Mouse (Mus musculus): ENCODE measurements around the gene Slc25a27. TPM values are rescaled to one million over a fixed set of nuclear protein-coding genes. Genes with fewer than 3 reads are reported as not detected.

Gene Slc25a27
- polyA plus RNA-seq, 1 experiment, result 70.7 TPM

DNA sequence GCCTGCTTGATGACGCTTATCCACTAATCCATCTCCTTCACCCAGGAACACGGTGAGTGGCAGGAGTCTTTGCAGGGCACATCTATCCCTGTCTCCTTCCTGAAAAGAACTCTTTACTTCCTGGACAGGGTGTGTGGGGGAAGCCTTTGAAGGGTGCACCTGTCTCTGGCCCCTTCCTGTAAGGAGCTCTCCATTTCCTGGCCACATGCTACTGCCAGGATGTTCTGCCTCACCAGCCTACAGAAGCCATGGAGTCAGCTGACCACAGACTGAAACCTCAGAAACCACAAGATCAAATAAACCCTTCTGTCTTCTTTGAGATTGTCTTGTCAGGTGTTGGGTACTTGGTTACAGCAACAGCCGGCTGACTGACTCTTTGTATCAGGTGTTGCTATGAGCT is 21.9 kb downstream of the Slc25a27 start:
- TF ChIP-seq POLR2A (IDR thresholded peaks at IDR 0.05; ENCODE audit: borderline replicate concordance, extremely low read depth, insufficient read depth, insufficient read length, poor library complexity, severe bottlenecking), result no peak
- no peak for TF ChIP-seq CTCF (IDR thresholded peaks at IDR 0.05; ENCODE audit: borderline replicate concordance, extremely low read depth, insufficient read depth, insufficient read length)
- no peak for DNase-seq (ENCODE audit: low read depth)

DNA sequence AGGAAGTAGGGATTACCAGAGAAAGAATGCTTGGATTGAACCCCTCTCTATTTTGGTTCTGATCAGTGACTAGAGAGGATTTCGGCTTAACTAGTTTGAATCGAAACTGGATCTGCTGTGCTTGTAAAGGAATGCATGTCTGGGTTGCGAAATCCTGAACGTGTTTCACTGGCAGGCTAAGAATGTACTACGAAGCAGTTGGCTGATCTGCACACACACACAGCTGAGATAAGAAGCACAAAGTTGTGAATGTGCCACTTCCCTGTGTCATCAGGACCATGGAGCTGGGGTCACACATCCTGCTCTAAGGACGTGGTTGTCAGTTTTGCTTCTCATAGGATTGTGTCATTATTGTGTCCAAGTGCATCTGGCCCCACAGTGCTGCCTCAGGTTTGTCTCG is 22.6 kb downstream of the Slc25a27 start:
- no peak for DNase-seq (ENCODE audit: low read depth)
- no peak for TF ChIP-seq POLR2A (IDR thresholded peaks at IDR 0.05; ENCODE audit: borderline replicate concordance, extremely low read depth, insufficient read depth, insufficient read length, poor library complexity, severe bottlenecking)
- TF ChIP-seq CTCF (IDR thresholded peaks at IDR 0.05; ENCODE audit: borderline replicate concordance, extremely low read depth, insufficient read depth, insufficient read length), result no peak

DNA sequence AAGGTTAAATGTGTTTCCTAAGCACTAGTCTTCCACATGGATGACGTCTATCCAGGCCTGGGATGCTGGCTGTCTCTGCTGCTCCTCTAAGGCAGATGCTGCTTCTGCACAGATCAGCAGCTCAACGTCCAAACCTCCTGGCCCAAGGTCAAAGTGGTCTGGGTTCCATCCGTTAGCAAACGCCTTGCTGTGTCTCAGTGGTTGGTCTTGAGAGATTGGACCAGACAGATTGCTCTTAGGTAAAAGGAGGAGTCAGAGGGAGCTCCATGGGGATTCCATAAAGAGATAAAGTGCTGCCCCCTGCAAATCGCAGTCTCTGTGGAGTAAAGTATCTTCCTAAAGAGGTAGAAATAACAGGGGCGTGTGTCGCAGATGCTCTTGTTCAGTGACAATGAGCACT is 23.8 kb downstream of the Slc25a27 start:
- TF ChIP-seq POLR2A (IDR thresholded peaks at IDR 0.05; ENCODE audit: borderline replicate concordance, extremely low read depth, insufficient read depth, insufficient read length, poor library complexity, severe bottlenecking) (no peak), CTCF (IDR thresholded peaks at IDR 0.05; ENCODE audit: borderline replicate concordance, extremely low read depth, insufficient read depth, insufficient read length) (no peak)
- DNase-seq (ENCODE audit: low read depth), result no peak

DNA sequence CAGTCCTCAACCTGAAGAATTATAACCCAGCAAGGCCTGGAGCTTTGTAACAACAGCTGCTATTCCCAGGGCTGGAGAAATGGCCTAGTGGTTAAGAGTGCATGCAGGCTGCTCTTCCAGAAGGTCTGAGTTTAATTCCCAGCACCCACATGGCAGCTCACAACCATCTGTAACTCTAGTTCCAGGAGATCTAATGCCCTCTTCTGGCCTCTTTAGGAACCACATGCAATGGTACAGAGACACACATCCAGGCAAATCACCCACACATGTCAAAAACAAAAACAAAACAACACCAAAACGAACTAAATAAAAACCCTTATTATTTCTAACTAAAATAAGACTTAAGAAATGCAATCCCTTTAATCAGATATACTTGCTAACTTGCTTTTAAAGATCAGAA is 26.2 kb downstream of the Slc25a27 start:
- TF ChIP-seq CTCF (IDR thresholded peaks at IDR 0.05; ENCODE audit: borderline replicate concordance, extremely low read depth, insufficient read depth, insufficient read length) (no peak), POLR2A (IDR thresholded peaks at IDR 0.05; ENCODE audit: borderline replicate concordance, extremely low read depth, insufficient read depth, insufficient read length, poor library complexity, severe bottlenecking) (no peak)
- DNase-seq (ENCODE audit: low read depth), result no peak

DNA sequence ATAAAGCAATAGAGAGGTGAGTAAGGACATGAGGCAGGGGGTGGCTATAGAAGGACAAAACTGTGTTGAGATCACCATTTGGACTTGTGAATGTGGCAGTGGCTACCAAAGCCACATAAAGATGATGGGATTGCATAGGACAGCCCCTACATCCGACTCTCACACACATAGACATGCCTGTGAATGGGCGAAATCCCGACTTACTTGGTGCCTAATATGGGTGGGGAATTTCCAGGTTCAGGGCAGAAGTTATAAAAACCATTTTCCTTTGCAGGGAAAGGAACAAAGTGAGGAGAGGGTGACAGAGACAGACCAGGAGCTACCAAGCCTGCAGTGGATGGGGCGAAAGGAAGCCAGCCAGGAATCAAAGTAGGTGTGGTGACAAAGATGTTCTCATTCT is 29.9 kb downstream of the Slc25a27 start:
- TF ChIP-seq CTCF (IDR thresholded peaks at IDR 0.05; ENCODE audit: borderline replicate concordance, extremely low read depth, insufficient read depth, insufficient read length), result no peak
- no peak for TF ChIP-seq POLR2A (IDR thresholded peaks at IDR 0.05; ENCODE audit: borderline replicate concordance, extremely low read depth, insufficient read depth, insufficient read length, poor library complexity, severe bottlenecking)
- DNase-seq (ENCODE audit: low read depth), result no peak

DNA sequence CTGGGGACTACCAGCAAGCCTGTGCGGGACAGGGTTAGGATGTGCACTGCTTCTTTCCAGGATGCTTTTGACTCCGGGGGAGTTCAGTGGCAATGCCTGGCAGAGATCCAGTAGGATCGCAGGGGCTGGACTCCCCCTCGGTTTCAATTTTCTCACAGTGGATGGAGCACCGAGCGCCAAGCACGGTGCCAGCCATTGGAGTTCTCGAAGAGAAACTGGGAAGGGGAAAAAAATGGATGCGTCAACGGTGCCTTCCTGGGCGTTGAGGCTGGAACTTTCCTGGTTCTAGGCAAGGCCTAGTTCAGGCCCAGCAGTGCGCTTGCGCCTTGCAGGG is 36.6 kb downstream of the Slc25a27 start:
- TF ChIP-seq CTCF (IDR thresholded peaks at IDR 0.05; ENCODE audit: borderline replicate concordance, extremely low read depth, insufficient read depth, insufficient read length), result no peak
- no peak for TF ChIP-seq POLR2A (IDR thresholded peaks at IDR 0.05; ENCODE audit: borderline replicate concordance, extremely low read depth, insufficient read depth, insufficient read length, poor library complexity, severe bottlenecking)
- peak; percentile 32 for DNase-seq (ENCODE audit: low read depth)

DNA sequence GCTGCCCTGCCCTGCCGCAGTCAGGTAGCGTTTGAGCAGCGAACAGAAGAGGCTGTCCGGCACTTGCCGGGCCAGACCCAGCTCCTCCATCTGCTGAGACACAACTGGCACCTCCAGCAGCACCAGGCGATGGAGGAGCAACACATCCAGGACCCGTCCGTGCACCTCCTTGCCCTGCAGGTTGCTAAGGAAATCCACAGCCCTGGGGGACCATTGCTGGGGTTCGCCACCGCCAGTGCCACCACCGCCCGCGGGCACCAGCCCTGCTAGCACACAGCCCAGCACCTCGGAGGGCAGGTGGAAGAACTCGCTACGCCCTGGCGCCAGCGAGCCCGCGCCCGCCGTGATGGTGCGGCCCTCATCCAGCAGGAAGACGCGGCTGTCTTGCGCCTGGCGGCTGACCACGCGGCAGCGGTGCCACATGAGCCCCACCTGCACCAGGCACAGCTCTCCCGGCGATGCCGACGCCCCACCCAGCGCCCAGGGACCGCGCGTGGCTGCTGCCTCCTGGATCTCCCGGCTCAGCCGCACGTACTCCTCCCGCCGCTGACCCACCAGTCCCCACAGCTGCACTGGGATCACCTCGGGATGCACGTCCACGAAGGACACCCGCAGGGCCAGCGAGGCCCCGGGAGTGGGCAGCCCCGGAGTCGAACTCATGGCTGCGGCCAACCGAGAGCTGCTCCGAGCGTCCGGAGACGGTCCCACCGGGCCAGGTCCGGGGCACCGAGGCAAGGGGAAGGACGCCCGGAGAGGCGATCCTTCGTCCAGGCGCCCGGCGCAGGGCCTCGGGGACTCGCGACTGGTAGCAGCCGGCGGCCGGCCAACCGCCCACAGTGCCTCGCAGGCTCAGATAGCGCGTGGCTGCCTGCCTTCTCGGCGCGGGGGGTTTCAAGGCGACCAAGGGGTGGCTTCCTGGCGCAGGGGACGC is 37.3 kb downstream of the Slc25a27 start, which contains the start of gene Tdrd6:
Gene Tdrd6, minus strand, starts transcription at position 804 of the 931 bp plus-strand sequence.
- DNase-seq (ENCODE audit: low read depth), result peak; percentile 55
- TF ChIP-seq POLR2A (IDR thresholded peaks at IDR 0.05; ENCODE audit: borderline replicate concordance, extremely low read depth, insufficient read depth, insufficient read length, poor library complexity, severe bottlenecking) (no peak), CTCF (IDR thresholded peaks at IDR 0.05; ENCODE audit: borderline replicate concordance, extremely low read depth, insufficient read depth, insufficient read length) (no peak)

DNA sequence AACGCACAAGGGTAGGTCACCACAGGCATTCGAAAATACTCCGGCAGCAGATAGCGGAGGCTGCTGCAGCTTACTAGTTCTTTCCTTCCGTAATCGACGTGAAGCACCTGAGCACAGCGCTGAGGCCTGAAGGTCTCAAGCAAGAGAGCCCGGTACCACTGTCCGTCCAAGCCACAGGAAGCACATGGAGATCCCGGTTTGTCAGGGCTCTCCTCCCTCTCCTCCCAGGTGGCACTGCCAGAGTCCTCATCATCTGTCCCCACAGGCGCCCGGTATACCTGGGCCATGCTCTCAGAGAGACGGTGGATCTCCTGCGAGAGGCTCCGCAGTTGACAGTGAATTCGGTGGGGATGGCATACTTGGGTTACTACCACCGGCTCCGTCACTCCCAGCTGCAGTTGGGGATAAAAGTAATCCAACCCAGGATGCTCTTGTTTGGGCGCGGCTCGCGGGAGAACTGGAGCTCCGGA is 38.0 kb downstream of the Slc25a27 start:
- DNase-seq (ENCODE audit: low read depth), result no peak
- TF ChIP-seq CTCF (IDR thresholded peaks at IDR 0.05; ENCODE audit: borderline replicate concordance, extremely low read depth, insufficient read depth, insufficient read length), result no peak

DNA sequence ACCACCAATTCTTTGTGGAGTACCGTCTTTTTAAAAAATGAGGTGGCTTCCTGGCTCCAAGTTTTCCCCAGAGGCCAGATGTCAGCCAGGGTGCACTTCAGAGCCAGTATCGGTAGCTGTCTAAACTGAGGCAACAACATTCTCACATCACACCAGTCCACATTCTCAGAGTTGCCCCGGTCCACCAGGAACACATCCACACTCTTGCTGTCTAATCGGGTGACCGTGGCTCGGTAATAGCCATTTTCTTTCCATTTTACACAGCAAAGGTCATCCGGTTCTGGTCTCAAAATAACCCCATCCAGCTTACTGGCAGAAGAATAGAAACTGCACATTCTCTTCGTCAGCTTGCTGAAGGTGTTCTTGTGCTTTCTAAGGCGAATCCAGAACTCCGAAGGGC is 38.8 kb downstream of the Slc25a27 start:
- DNase-seq (ENCODE audit: low read depth), result no peak
- TF ChIP-seq POLR2A (IDR thresholded peaks at IDR 0.05; ENCODE audit: borderline replicate concordance, extremely low read depth, insufficient read depth, insufficient read length, poor library complexity, severe bottlenecking), result no peak
- no peak for TF ChIP-seq CTCF (IDR thresholded peaks at IDR 0.05; ENCODE audit: borderline replicate concordance, extremely low read depth, insufficient read depth, insufficient read length)

DNA sequence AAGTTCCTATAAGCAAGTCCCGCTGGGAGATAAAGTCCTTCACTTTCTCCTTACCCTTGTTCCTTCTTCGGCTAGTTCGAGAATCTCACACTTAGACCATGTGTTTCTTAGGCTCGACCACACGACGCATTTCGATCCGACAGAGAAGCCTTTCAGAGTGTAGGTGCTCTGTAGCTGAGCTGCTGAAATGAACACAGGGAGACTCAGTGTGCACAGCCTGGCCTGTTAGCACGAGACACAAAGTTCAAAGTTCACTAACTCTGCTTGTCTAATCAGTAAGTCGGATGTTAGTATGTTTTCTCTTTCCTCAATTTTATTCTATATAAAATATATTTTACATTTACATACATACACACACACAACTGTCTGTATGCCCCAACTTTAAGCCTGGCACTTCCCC is 44.9 kb downstream of the Slc25a27 start:
- no peak for TF ChIP-seq POLR2A (IDR thresholded peaks at IDR 0.05; ENCODE audit: borderline replicate concordance, extremely low read depth, insufficient read depth, insufficient read length, poor library complexity, severe bottlenecking)
- TF ChIP-seq CTCF (IDR thresholded peaks at IDR 0.05; ENCODE audit: borderline replicate concordance, extremely low read depth, insufficient read depth, insufficient read length), result no peak
- DNase-seq (ENCODE audit: low read depth), result no peak

DNA sequence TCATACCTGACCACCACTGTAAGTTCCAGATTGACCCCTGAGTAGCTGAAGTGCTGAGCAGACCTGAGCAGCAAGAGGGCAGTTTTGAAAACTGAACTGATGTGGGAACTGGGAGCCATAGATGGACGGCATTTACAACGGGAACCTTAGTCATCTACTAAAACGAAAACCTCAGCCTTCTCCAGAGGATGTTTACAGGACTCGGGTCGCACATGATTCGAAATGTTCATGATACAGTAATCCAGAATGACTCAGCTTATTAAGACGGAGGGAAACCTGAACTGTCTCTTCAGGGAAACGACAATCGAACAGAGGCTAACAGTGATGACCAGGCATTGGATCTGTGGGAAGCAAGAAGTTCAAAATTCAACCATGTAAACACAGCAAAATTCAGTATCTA is 47.9 kb downstream of the Slc25a27 start:
- TF ChIP-seq CTCF (IDR thresholded peaks at IDR 0.05; ENCODE audit: borderline replicate concordance, extremely low read depth, insufficient read depth, insufficient read length) (no peak), POLR2A (IDR thresholded peaks at IDR 0.05; ENCODE audit: borderline replicate concordance, extremely low read depth, insufficient read depth, insufficient read length, poor library complexity, severe bottlenecking) (no peak)

DNA sequence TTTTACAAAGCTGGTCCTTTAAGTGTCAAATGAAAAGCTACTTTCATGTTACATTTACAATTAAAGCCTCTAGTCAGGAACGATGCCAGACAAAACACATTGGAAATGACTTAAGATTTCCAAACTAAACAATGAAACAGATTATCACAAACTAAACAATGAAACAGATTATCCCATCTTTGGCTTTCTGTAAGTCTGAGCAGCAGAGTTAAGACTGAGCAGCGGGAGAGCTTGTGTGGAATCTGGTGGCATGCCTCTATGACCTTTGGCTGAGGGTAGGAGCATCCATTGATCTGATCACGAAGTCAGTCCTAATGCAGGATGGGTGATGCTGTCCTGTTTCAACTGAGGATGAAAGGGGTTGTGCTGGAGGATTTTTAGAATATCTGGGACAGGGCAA is 54.8 kb downstream of the Slc25a27 start:
- TF ChIP-seq POLR2A (IDR thresholded peaks at IDR 0.05; ENCODE audit: borderline replicate concordance, extremely low read depth, insufficient read depth, insufficient read length, poor library complexity, severe bottlenecking) (no peak), CTCF (IDR thresholded peaks at IDR 0.05; ENCODE audit: borderline replicate concordance, extremely low read depth, insufficient read depth, insufficient read length) (no peak)
- DNase-seq (ENCODE audit: low read depth), result no peak

More for the DNA sequence above, 47.9 kb downstream of the Slc25a27 start:
- no peak for DNase-seq (ENCODE audit: low read depth)

All from brain, embryonic 14.5 days (tissue).